Mouse (Mus musculus): ENCODE measurements around the gene Mdm2. TPM values are rescaled to one million over a fixed set of nuclear protein-coding genes. Genes with fewer than 3 reads are reported as not detected.

Gene Mdm2
- polyA plus RNA-seq, 2 experiments from 2014 or later, result 47.3 to 54.7 TPM

DNA sequence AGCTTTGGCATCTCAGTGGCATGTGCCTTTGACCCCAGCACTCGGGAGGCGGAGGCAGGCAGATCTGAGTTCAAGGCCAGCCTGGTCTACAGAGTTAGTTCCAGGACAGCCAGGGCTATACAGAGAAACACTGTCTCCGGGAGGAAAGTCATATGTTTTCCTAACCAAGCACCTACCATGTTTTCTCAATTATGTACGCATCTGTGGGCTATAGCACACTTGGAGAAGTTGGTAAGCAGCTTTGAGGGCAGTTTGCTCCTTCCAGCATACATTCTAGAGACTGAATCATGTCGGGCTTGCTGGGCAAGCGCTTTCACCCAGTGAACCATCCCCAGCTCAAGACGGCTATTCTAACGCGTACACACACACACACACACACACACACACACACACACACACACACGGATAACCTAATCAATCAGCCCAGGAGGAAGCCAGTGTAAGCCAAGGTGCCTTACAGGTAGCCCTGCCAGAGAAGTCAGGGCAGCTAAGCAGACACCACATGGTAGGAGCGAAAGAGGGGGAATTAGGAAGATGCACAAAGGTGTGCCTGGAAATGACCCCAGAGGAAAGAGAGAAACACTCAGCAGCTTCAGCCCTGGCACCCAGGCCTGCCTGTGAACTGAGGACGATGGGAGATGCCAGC lies 29.6 kb downstream of the Mdm2 start:
- no peak for ATAC-seq

GRCm38 (mm10) chr10:117679963-117680473 lies 30.5 kb downstream of the Mdm2 start:
- no peak for ATAC-seq

GRCm38 (mm10) chr10:117679029-117679686 lies 31.4 kb downstream of the Mdm2 start:
- no peak for ATAC-seq

DNA sequence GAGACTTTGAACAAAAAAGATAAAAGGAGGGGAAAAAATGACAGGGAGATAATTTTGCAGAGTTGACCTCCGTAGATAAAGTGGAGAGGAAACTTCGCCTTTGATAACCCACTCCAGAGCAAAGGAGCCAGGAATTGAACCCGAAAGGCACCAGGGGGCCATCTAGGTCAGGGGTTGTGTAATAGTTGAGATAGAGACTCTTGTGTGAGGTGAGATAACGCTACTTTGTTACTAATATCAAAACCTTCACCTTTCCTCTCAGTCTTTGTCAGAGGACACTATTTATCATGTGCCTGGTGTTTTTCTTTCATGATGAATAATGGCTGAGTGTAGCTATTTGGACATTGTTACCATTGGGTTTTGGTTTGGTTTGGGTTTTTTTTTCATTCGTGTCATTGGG lies 32.2 kb downstream of the Mdm2 start:
- ATAC-seq, result no peak

DNA sequence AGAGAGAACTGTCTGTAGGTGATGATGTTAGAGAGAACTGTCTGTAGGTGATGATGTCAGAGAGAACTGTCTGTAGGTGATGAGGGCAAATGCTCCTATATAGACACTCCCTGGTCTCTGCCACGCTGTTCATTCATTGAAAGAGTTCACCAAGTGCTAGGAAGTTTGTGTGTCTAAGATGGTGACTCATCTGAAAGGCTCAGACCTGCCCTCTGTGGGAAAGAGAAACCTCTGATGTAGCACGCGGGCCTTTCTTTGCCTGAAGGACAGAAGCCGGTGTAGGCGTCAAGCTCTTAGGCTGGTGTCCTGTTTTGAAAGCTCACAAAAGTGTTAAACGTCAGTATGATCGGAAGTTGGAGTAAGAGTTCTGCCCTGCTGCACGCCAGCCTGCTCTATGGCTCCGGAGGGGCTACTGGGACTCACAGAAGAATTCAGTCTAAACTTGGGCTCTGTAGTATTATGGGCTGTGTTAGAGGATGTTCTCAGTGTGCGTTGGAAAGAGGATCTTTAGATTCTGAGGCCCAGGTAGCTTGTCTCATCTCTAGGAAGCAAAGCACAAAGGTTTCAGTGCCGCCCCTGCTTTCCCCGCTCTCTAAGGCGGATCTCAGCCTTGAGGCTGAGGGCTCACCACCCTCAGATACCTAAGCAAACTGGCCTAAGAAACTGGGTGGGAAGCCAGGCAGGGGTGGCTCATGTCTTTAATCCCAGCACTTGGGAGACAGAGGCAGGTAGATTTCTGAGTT lies 32.9 kb downstream of the Mdm2 start:
- ATAC-seq, result peak; percentile 46

DNA sequence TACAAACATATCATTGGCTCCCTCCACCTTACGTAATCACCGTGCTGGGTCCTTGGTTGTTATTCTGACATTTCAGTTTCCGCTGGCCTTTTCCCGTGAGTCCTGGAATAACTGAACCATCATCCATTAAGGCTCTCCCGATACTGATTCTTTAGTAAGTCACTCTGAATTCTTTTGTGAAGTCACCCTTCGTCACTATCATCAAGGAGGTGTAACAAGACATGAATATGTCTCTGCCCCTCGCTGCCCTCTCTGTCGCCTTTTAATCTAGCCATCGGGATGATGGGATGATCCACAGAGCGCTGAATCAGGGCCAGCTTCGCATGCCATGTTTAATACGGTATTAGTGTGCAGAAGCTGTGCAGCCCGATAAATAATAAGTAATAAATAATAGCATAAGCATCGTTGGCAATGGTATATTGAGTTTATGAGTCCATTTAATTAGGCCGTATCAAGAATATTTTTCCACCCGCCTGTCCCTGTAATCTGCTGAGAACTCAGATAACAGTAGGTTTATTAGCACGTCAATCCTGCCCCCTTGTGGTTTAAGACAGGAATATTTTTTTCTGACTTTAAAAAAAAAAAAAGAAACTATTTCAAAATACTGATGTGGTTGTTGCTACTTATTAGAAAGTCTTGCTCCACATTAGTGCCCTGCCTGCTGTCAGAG lies 33.8 kb downstream of the Mdm2 start:
- peak; percentile 44 for ATAC-seq

DNA sequence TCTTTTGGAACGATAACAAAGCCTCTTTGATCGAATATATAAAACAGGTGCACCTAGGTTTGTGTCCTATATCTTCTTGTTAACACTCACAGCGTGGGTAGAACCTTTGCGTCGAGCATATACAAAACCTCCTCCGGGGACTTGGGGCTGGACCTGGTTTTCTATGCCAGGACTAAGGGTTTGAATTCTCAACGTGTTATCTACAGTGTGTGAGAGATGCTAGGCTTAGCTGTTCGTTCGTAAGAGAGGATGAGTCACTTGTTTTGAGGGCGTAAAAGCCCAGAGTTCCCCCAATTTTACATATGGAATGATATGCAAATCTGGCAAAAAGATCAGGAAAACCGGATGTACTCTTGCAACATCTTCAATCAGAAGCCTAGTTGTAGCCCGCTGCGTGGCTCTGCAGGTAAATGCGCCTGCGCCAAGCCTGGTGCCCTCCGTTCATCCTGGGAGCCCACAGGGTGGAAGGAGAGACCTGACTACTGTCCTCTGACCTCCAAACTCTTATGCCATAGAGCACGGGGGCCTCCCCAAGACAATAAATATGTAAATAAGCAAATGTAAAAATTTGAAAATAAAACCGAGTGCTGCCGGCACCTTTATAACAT lies 34.4 kb downstream of the Mdm2 start:
- peak; percentile 30 for ATAC-seq

- peak; percentile 72 for ATAC-seq
Measured at GRCm38 (mm10) chr10:117675096-117676035, 35.2 kb downstream of the Mdm2 start.

DNA sequence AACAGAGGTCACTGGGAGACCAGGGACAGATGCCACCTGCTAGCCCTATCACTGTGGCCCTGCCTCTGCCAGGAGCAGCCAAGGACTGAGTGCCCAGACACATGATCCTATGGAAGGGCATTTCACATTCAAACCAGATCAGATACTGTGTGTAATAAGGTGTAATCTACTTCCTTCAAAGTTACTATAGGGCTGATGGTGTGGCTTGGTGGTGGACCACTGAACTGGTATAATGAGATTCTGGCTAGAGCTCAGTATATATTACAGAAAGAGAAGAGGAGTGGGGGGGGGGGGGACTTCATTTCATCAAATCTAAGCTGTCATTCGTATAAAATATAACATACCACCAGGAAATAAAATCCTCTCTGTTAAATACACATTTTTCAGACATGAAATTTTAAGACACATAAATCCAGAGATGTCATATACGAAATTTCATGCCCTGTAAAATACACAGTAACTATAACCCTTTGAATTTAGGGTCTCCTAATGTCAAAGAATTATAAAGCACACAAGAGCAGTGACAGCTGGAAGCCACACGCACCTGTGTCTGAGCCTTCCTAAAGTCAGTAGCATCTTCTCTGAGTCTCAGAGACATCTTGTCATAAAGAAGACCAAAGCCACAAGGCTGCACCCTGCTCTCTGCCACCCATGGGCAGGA lies 36.1 kb downstream of the Mdm2 start:
- ATAC-seq, result no peak

DNA sequence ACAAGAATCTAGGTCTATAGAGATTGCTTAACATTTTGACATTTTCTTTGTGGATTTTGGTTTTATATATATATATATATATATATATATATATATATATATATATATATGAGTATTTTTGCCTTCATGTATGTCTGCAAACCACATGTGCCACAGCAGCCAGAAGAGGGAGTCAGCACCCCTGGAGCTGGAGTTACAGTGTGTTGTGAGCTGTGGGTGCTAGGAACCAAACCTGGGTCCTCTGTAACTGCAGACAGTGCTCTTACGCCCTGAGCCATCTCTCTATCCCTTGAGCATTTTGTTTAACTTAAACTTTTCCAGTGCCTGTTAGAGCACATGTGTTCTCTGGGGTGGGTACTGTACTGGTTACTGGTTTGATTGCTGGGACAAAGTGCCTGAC lies 36.6 kb downstream of the Mdm2 start:
- ATAC-seq, result no peak

DNA sequence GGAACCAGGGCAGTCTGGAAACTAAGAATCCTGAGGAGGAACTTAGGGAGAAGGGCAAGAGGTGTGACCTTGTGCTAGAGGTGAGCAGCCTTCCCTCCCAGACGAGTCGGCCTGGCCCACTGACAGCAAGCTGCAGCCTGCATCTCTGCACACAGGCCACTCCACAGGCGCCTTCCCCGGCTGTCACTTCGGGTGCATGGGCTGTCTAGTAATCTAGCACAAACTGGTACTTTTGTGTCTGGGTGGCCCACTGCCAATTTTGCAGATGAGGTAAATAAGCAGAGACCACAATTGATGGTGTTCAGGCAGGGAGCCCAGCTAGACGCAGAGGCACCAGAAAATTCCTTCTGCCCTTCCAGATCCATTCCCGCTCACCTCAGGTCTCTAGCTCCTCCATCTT lies 37.9 kb downstream of the Mdm2 start:
- no peak for ATAC-seq

DNA sequence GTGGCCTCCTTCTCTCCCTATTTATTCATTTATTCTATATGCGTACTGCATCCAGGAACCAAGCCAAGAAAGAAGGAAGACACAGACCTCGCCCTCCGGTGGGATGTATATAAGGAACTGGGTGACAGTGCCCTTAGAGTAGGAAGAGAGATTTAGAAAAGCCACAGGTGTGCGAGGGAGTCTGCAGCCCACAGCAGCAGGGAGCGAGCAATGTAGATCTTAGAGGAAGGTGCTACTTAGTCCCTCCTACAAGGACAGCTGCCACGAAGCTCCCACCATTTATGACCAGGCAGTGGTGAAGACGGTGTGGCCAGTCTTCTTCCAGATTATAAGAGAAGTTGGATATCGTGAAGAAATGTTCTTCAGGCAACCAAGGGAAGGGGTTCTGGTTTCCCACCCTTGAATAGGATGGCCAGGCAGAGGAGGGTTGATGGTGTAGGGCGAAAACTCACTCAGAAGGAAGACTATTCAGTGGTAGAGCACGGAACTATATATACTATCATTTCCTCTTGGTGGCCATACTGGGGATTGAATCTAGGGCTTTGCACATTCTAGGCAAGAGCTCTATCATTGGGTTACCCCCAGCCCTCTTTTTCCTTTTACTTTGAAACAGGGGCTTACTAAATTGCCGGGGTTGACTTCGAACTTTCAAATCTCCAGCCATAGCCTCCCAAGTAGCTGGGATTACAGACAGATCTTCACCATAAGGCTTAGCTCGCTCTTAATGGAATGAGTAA lies 38.5 kb downstream of the Mdm2 start:
- no peak for ATAC-seq

DNA sequence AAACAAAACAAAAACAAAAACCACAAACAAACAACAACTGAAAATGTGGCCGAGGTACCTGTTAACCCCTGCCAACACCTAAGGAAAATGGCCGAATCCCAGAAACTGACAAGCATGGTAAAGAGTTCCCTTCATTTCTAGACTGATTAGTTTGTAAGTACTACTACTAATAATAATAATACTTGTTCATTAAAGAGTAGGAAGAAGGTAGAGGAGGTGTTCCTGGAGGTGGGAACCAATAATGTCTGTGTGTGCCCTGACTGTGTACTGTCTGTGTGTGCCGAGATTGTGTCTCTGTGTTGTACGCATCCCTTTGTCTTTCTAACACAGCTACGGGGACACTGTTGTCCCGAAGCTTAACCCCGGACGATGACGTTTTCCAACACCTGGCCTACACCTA lies 39.3 kb downstream of the Mdm2 start:
- no peak for ATAC-seq

DNA sequence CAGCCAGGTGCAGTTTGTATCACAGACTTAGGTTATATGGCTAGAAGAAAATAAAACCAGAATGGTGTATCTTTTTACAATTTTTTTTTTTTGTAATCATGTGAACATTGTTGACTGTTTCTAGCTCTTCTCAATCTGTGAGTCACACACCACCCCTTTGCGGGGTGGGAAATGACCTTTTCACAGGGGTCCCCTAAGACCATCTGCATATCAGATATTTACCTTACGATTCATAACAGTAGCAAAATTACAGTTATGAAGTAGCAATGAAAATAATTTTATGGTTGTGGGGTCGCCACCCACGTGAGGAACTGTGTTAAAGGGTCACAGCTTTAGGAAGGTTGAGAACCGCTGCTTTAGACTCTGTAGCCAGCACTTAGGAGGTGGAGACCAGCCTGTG lies 39.8 kb downstream of the Mdm2 start:
- ATAC-seq, result no peak

DNA sequence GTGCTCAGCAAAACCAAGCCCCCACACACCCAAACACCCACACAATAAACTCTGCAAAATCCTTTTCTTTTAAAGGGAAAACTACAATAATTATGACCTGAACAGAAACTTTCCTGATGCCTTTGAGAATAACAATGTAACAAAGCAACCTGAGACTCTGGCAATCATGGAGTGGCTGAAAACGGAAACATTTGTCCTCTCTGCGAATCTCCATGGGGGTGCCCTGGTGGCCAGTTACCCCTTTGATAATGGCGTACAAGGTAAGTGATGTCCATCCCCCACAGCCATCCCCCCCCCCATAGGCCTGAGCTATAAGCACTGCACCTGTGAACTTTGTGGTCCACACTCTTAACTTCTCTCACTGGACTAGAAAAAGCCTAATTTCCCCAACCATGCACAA lies 40.5 kb downstream of the Mdm2 start:
- ATAC-seq, result no peak

DNA sequence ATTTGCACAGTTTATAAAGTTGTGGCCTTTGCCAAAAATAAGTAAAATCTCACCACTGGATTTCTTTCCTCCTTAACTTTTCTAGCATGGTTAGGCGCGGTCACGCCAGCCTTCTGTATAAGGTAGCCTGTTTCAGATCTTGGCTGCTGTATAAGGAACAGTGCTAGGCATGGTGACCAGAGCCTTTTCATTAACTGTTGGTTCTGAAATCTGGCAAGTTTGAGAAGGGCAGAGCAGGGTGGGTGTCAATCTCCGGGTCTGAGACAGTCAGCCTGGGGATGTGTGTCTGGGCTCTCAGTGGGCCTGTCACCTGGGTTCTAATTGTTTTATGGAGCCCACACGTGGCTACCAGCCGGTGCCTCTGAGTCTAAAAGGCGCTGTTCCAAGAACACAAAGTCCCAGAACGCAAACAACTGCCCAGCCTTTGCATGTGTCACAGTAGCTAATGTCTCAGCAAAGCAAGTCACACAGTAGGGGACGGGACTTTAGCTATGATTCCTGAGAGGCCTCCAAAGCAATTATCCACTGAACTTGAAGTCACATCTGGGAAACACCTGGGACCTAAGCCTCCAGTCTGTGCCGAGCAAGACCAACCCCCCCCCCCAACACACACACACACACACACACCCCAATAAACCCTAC lies 41.0 kb downstream of the Mdm2 start:
- no peak for ATAC-seq

DNA sequence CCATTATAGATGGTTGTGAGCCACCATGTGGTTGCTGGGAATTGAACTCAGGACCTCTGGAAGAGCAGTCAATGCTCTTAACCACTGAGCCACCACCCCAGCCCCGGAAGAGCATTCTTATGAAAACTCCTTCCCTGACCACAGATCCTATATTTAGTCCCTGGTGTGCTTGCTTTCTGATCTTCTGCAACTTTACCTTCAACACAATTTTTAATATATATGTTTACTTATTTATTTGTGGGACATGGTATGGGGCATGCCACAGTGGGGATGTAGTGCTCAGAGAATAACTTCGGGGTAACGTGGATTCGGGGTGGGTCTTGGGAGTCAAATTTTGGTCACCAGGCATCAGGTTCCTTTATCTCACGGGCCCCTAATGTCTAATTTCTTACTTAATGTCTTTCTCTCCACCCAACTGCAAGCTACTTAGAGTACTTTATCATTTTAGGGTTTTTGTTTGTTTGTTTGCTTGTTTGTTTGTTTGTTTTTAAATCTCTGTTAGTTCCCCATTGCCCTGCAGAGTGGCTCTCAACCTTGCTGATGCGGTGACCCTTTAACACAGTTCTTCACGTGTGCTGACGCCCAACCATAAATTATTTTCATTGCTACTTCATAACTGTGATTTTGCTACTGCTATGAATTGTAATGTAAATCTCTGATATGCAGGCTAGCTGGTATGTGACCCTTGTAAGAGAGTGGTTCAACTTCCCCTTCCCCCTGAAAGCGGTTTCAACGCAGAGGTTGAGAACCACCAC lies 41.8 kb downstream of the Mdm2 start:
- ATAC-seq, result no peak

- ATAC-seq, result no peak
Measured at GRCm38 (mm10) chr10:117667663-117668507, 42.7 kb downstream of the Mdm2 start.

Data from CD4-positive, CD25-positive, alpha-beta regulatory T cell, adult 4 months (primary cell).